Mouse (Mus musculus): Measurements from ENCODE around the gene Ms4a7.
"Not testable (repeated sequence)": the region's sequence is repeated elsewhere in the genome, so short reads cannot be mapped to it uniquely, and the experiment has no call there.

GRCm38 (mm10) chr19:11299529-11299928 is 36.4 kb downstream of the Ms4a7 start:
- not testable (repeated sequence) for TF ChIP-seq CTCF (IDR thresholded peaks at IDR 0.05; ENCODE audit: extremely low read depth, insufficient read depth, insufficient read length, insufficient replicate concordance); POLR2A (IDR thresholded peaks at IDR 0.05; ENCODE audit: low read depth, low read length)

Measured in spleen, adult 2 months (tissue).